Mouse (Mus musculus) c-Kit-negative CD71-positive TER-119-positive erythroid progenitor cells, embryonic 14.5 days (primary cell): ENCODE measurements around the gene Tnfrsf25.

ENCODE experiments used
- DNase-seq: peaks from one replicate; pipeline ENCODE4 v3.0.0-alpha.2; 2013; ENCODE audit warnings: low read depth, low spot score

The Tnfrsf25 gene

GRCm38 (mm10) chr4:152115921-152116612, at the start of gene Tnfrsf25:
Tnfrsf25 (plus strand) TSS chr4:152115934.
- no peak for DNase-seq

GRCm38 (mm10) chr4:152067280-152067679, 48.5 kb upstream of the Tnfrsf25 start:
- no peak for DNase-seq

- DNase-seq, result no peak
Measured at GRCm38 (mm10) chr4:152068166-152068724, 47.5 kb upstream of the Tnfrsf25 start.

- DNase-seq, result no peak
Measured at GRCm38 (mm10) chr4:152069245-152069644, 46.5 kb upstream of the Tnfrsf25 start.

- DNase-seq, result no peak
Measured at GRCm38 (mm10) chr4:152070494-152071396, 45.0 kb upstream of the Tnfrsf25 start.

- no peak for DNase-seq
Measured at GRCm38 (mm10) chr4:152072121-152072601, 43.6 kb upstream of the Tnfrsf25 start, which contains the start of gene Plekhg5. Plekhg5 (plus strand) TSS chr4:152072498.

GRCm38 (mm10) chr4:152072655-152073054, 43.1 kb upstream of the Tnfrsf25 start:
- DNase-seq, result no peak

- DNase-seq, result no peak
Measured at GRCm38 (mm10) chr4:152073715-152074114, 42.0 kb upstream of the Tnfrsf25 start.

- DNase-seq, result no peak
Measured at GRCm38 (mm10) chr4:152074548-152074947, 41.2 kb upstream of the Tnfrsf25 start.

- no peak for DNase-seq
Measured at GRCm38 (mm10) chr4:152077191-152077590, 38.5 kb upstream of the Tnfrsf25 start.

GRCm38 (mm10) chr4:152078105-152078530, 37.6 kb upstream of the Tnfrsf25 start:
- no peak for DNase-seq

GRCm38 (mm10) chr4:152079261-152079660, 36.5 kb upstream of the Tnfrsf25 start:
- no peak for DNase-seq

GRCm38 (mm10) chr4:152079931-152080330, 35.8 kb upstream of the Tnfrsf25 start:
- no peak for DNase-seq

- DNase-seq, result no peak
Measured at GRCm38 (mm10) chr4:152083611-152084220, 32.0 kb upstream of the Tnfrsf25 start.

- no peak for DNase-seq
Measured at GRCm38 (mm10) chr4:152084616-152085015, 31.1 kb upstream of the Tnfrsf25 start.

GRCm38 (mm10) chr4:152086505-152087210, 29.1 kb upstream of the Tnfrsf25 start:
- DNase-seq, result no peak

- DNase-seq, result no peak
Measured at GRCm38 (mm10) chr4:152087211-152088081, 28.3 kb upstream of the Tnfrsf25 start.

GRCm38 (mm10) chr4:152088133-152088532, 27.6 kb upstream of the Tnfrsf25 start:
- DNase-seq, result no peak

GRCm38 (mm10) chr4:152088556-152089120, 27.1 kb upstream of the Tnfrsf25 start:
- DNase-seq, result no peak

- no peak for DNase-seq
Measured at GRCm38 (mm10) chr4:152090191-152090590, 25.5 kb upstream of the Tnfrsf25 start.
